Mouse (Mus musculus) lung, postnatal 0 days (tissue): ENCODE measurements around the gene Gm10644. TPM values are rescaled to one million over a fixed set of nuclear protein-coding genes. Genes with fewer than 3 reads are reported as not detected.

Experiments used
- ATAC-seq: fragments of 200-750 bp; cut with Nextera tagmentation; 2 replicates; pipeline ENCODE4 v1.8.0; 2017; ENCODE audit warnings: moderate library complexity
- DNase-seq: peaks from one replicate; pipeline ENCODE4 v3.0.0-alpha.2; 2016; ENCODE audit warnings: low spot score
- H3K27ac ChIP-seq: fragments of 300-500 bp; sonication (generic); 2 replicates; pipeline ENCODE4 v1.5.1; 2014; ENCODE audit warnings: antibody characterized with exemption, mild to moderate bottlenecking, low read length, mixed read lengths
- H3K27me3 ChIP-seq: fragments of 300-500 bp; sonication (generic); replicated peaks from 2 replicates; pipeline ENCODE4 v1.6.1; 2014; ENCODE audit warnings: low read length, mixed read lengths; ENCODE audit not compliant: insufficient read depth
- H3K36me3 ChIP-seq: fragments of 300-500 bp; sonication (generic); 2 replicates; pipeline ENCODE4 v1.6.1; 2014; ENCODE audit warnings: low read length, mixed read lengths; ENCODE audit not compliant: insufficient read depth
- H3K4me1 ChIP-seq: fragments of 300-500 bp; sonication (generic); 2 replicates; pipeline ENCODE4 v1.6.1; 2014; ENCODE audit warnings: antibody characterized with exemption, low read depth, low read length, mixed read lengths; ENCODE audit not compliant: insufficient read depth
- H3K4me2 ChIP-seq: fragments of 300-500 bp; sonication (generic); replicated peaks from 2 replicates; pipeline ENCODE4 v1.6.1; 2014; ENCODE audit warnings: low read depth, mild to moderate bottlenecking, low read length, moderate library complexity, mixed read lengths
- H3K4me3 ChIP-seq: fragments of 300-500 bp; sonication (generic); 2 replicates; pipeline ENCODE4 v1.5.1; 2014; ENCODE audit warnings: low read depth, low read length
- H3K9ac ChIP-seq: fragments of 300-500 bp; sonication (generic); replicated peaks from 2 replicates; pipeline ENCODE4 v1.6.1; 2014; ENCODE audit warnings: low read depth, mild to moderate bottlenecking
- H3K9me3 ChIP-seq: fragments of 300-500 bp; sonication (generic); 2 replicates; pipeline ENCODE4 v1.6.1; 2016; ENCODE audit warnings: low read length, mixed read lengths
- CTCF ChIP-seq: IDR thresholded peaks from 2 replicates; pipeline ENCODE4 v1.5.1; 2016; ENCODE audit warnings: antibody characterized with exemption, mild to moderate bottlenecking
- EP300 ChIP-seq: IDR thresholded peaks from 2 replicates; pipeline ENCODE4 v1.6.1; 2016; ENCODE audit warnings: antibody characterized with exemption, mild to moderate bottlenecking, control low read depth
- WGBS: fragments of 180-500 bp; shearing (Covaris S2); extraction: QIAGEN DNeasy Blood & Tissue Kit; methylation state at CpG from one replicate; pipeline ENCODE4 v1.1.7; 2014; 5-methylcytosine and 5-hydroxymethylcytosine counted together
- polyA plus RNA-seq: library from polyadenylated mRNA; unstranded; fragments of >200 nt; fragmentation: Nextera tagmentation; extraction: Ambion mirVana; gene quantifications from 2 replicates; pipeline ENCODE4 v1.2.1, GENCODE M21; 2015

Gene Gm10644
- polyA plus RNA-seq, 1 experiment from 2014 or later, result 0.12 TPM

DNA sequence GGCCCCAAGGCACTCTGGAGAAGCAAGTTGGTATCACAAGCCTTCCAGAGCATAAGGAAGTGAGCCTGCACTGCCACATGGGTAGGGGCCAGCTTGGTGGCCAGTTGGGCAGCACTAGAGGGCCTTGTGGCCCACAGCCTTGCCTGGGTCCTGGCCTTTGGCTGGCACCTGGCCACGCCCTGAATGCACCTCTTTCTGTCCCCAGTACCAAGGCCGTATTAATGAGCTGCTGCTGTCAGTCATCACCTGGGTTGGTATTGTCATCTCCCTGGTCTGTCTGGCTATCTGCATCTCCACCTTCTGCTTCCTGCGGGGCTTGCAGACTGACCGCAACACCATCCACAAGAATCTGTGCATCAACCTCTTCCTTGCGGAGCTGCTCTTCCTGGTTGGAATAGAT lies 20.8 kb downstream of the Gm10644 start:
- H3K36me3 ChIP-seq, result peaks cover 39% of the 10 kb centered on the region
- H3K9me3 ChIP-seq, result no peaks in the 10 kb centered on the region
- no peak overlapping the region for H3K27ac ChIP-seq
- H3K9ac ChIP-seq, result no peak overlapping the region
- DNase-seq, result no peak
- ATAC-seq, result no peak
- H3K4me2 ChIP-seq, result no peak overlapping the region
- no peak overlapping the region for H3K4me3 ChIP-seq
- H3K27me3 ChIP-seq, result no peaks in the 10 kb centered on the region
- WGBS, result 75% methylated on average over 5 of the region's 5 CpGs
- H3K4me1 ChIP-seq, result no peaks in the 10 kb centered on the region
- TF ChIP-seq CTCF (no peak), EP300 (no peak)

- no peak for DNase-seq
- no peak for TF ChIP-seq CTCF
- no peak for TF ChIP-seq EP300
- no peaks in the 10 kb centered on the region for H3K27me3 ChIP-seq
- H3K9ac ChIP-seq, result no peak overlapping the region
- WGBS, result 66% methylated on average over 7 of the region's 7 CpGs
- H3K36me3 ChIP-seq, result peaks cover 21% of the 10 kb centered on the region
- no peak overlapping the region for H3K27ac ChIP-seq
- no peaks in the 10 kb centered on the region for H3K4me1 ChIP-seq
- ATAC-seq, result no peak
- no peak overlapping the region for H3K4me3 ChIP-seq
- H3K9me3 ChIP-seq, result no peaks in the 10 kb centered on the region
- H3K4me2 ChIP-seq, result no peak overlapping the region
These were observed 28.7 kb downstream of the Gm10644 start for GRCm38 (mm10) chr8:83926266-83926665.

GRCm38 (mm10) chr8:83924585-83924984 lies 30.4 kb downstream of the Gm10644 start:
- Histone ChIP-seq H3K4me3 (no peak overlapping the region), H3K27me3 (no peaks in the 10 kb centered on the region), H3K36me3 (peaks cover 17% of the 10 kb centered on the region), H3K27ac (no peak overlapping the region), H3K9me3 (no peaks in the 10 kb centered on the region), H3K9ac (no peak overlapping the region), H3K4me1 (no peaks in the 10 kb centered on the region), H3K4me2 (no peak overlapping the region)
- no peak for ATAC-seq
- TF ChIP-seq CTCF, result no peak
- DNase-seq, result no peak
- 89% methylated on average over 5 of the region's 5 CpGs for WGBS

DNA sequence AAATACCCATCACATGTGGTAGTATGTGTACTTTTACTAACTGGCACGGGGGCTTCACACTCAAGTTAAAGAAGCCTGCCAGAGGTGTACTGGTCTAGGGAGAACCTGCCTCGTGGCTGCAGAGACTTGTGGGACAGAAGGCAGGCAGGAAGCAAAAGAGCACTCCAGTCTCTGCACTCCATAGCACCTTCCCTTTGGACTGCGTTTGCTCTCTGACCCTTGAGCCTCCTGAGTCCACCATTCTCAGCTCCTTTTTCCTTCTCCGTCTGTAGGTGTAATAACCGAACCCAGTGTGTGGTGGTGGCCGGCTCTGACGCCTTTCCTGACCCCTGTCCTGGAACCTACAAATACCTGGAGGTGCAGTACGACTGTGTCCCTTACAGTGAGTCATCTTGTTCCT lies 32.3 kb downstream of the Gm10644 start:
- H3K4me2 ChIP-seq, result no peak overlapping the region
- WGBS, result 95% methylated on average over 8 of the region's 8 CpGs
- H3K36me3 ChIP-seq, result peaks cover 17% of the 10 kb centered on the region
- TF ChIP-seq EP300 (no peak), CTCF (no peak)
- H3K4me1 ChIP-seq, result no peaks in the 10 kb centered on the region
- DNase-seq (no peak), ATAC-seq (no peak)
- no peak overlapping the region for H3K9ac ChIP-seq
- no peaks in the 10 kb centered on the region for H3K9me3 ChIP-seq
- H3K27ac ChIP-seq, result no peak overlapping the region
- no peak overlapping the region for H3K4me3 ChIP-seq
- no peaks in the 10 kb centered on the region for H3K27me3 ChIP-seq

DNA sequence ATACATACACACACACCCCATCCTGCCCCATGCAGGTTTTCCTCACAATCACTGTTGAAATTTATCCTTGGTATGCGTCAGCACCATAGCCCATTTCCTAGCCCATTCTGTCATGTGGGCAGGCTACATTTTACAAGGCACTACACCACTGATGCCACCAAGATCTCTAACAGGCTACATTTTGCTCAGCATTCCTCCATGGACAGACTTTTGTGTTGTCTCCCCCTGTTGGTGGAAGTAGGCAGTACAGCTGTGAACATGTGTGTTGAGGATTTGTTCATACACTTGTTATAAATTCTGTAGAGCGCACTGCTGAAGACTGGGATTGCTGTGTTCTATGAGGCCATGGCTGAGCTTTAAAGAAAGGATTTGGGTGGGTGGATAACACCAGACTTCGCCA lies 33.4 kb downstream of the Gm10644 start:
- H3K4me1 ChIP-seq, result no peaks in the 10 kb centered on the region
- H3K27ac ChIP-seq, result no peak overlapping the region
- DNase-seq (peak; percentile 79), ATAC-seq (peak; percentile 41; the same call in 1 of the 2 replicates)
- H3K9ac ChIP-seq, result no peak overlapping the region
- H3K4me2 ChIP-seq, result no peak overlapping the region
- H3K4me3 ChIP-seq, result no peak overlapping the region
- H3K36me3 ChIP-seq, result peaks cover 17% of the 10 kb centered on the region
- H3K27me3 ChIP-seq, result no peaks in the 10 kb centered on the region
- WGBS, result 60% methylated on average over 3 of the region's 3 CpGs
- no peak for TF ChIP-seq EP300
- TF ChIP-seq CTCF, result peak; percentile 95
- H3K9me3 ChIP-seq, result no peaks in the 10 kb centered on the region

DNA sequence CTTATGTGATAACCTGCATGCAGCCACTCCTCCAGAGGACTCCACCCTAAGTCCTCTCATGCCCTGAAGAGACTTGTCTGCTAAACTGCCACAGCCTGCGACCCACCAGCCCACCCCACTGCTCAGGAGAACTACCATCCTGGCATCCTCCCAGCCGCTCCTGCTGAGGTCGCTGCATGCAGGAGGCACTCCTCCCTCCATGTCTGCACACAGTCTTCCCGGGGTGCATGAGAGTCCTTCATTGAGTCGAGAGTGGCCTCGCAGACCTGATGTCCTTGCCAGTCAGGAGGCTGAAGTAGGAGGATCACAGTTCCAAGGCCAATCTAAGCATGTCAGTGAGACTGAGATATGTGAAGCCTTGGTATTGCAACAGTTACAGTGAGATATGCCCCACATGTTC lies 37.4 kb downstream of the Gm10644 start:
- ATAC-seq, result peak; percentile 33
- no peak overlapping the region for H3K4me2 ChIP-seq
- no peaks in the 10 kb centered on the region for H3K27me3 ChIP-seq
- no peak overlapping the region for H3K9ac ChIP-seq
- no peak overlapping the region for H3K4me3 ChIP-seq
- TF ChIP-seq EP300, result no peak
- TF ChIP-seq CTCF, result no peak
- peak; percentile 37 for DNase-seq
- 50% methylated on average over 6 of the region's 6 CpGs for WGBS
- H3K36me3 ChIP-seq, result 0 out of 2 replicates have a peak, but pooled peaks cover 7% of the 10 kb centered on the region
- no peak overlapping the region for H3K27ac ChIP-seq
- no peaks in the 10 kb centered on the region for H3K9me3 ChIP-seq
- peaks cover 7% of the 10 kb centered on the region; the same call in 1 of the 2 replicates for H3K4me1 ChIP-seq

- no peaks in the 10 kb centered on the region for H3K27me3 ChIP-seq
- no peaks in the 10 kb centered on the region for H3K36me3 ChIP-seq
- no peak overlapping the region for H3K27ac ChIP-seq
- H3K9me3 ChIP-seq, result no peaks in the 10 kb centered on the region
- peaks cover 9% of the 10 kb centered on the region; the same call in 1 of the 2 replicates for H3K4me1 ChIP-seq
- no peak for DNase-seq
- no peak overlapping the region for H3K4me2 ChIP-seq
- no peak overlapping the region for H3K4me3 ChIP-seq
- TF ChIP-seq EP300, result no peak
- no peak for TF ChIP-seq CTCF
- WGBS, result 73% methylated on average over 5 of the region's 5 CpGs
- no peak overlapping the region for H3K9ac ChIP-seq
- ATAC-seq, result no peak
These were observed 39.0 kb downstream of the Gm10644 start for GRCm38 (mm10) chr8:83916015-83916414.
